Mouse (Mus musculus): ENCODE measurements at regions not wholly inside any gene's neighbourhood (a gene's known extent, or its start where the extent isn't known, plus 50 kb on each side); places are given as distances from the start of the nearest gene placed in this dataset.

- H3K27me3 ChIP-seq (ENCODE audit: control insufficient read depth in 1 of 2, insufficient read depth in 2 of 2, low read length in 2 of 2) = no peaks in the 10 kb centered on the region
- no peak for DNase-seq (ENCODE audit: low read depth, low spot score)
- TF ChIP-seq MYB (IDR thresholded peaks at IDR 0.05; ENCODE audit: low read depth, low read length) (no peak), E2F4 (IDR thresholded peaks at IDR 0.05; ENCODE audit: borderline replicate concordance, low read depth, low read length) (no peak), UBTF (IDR thresholded peaks at IDR 0.05; ENCODE audit: borderline replicate concordance, insufficient read depth, low read depth, low read length) (no peak), SIN3A (IDR thresholded peaks at IDR 0.05; ENCODE audit: low read length) (no peak), KAT2A (conservative IDR thresholded peaks at IDR 0.05; ENCODE audit: low read depth, low read length) (no peak), ZMIZ1 (IDR thresholded peaks at IDR 0.05; ENCODE audit: low read depth, low read length) (no peak), NELFE (IDR thresholded peaks at IDR 0.05; ENCODE audit: low read depth, low read length) (no peak), HCFC1 (IDR thresholded peaks at IDR 0.05; ENCODE audit: low read depth, low read length) (no peak)
- H3K36me3 ChIP-seq (ENCODE audit: control insufficient read depth in 1 of 2, insufficient read depth in 2 of 2, low read length in 2 of 2) = no peaks in the 10 kb centered on the region
- H3K9ac ChIP-seq (ENCODE audit: control insufficient read depth, low read depth, low read length, poor library complexity, severe bottlenecking) = no peak overlapping the region
- H3K4me1 ChIP-seq (ENCODE audit: control insufficient read depth in 1 of 2, insufficient read depth in 2 of 2, low read length in 2 of 2) = no peaks in the 10 kb centered on the region
- H3K4me3 ChIP-seq (ENCODE audit: control insufficient read depth in 1 of 2, insufficient read depth in 1 of 2, low read depth in 2 of 2, low read length in 2 of 2) = no peak overlapping the region
- no peaks in the 10 kb centered on the region for H3K79me2 ChIP-seq (ENCODE audit: control insufficient read depth, insufficient read depth, low read length, poor library complexity)
- no peaks in the 10 kb centered on the region for H3K9me3 ChIP-seq (replicated peaks; ENCODE audit: insufficient read depth, low read length)
- H3K27ac ChIP-seq (ENCODE audit: control insufficient read depth, low read depth, low read length) = no peak overlapping the region
Observed at GRCm38 (mm10) chr4:8399430-8399829, 160.6 kb upstream of the Car8 start.

GRCm38 (mm10) chr4:8398969-8399368 is 160.1 kb upstream of the Car8 start:
- H3K36me3 ChIP-seq (ENCODE audit: control insufficient read depth in 1 of 2, insufficient read depth in 2 of 2, low read length in 2 of 2) = no peaks in the 10 kb centered on the region
- DNase-seq (ENCODE audit: low read depth, low spot score) = no peak
- no peak overlapping the region for H3K4me3 ChIP-seq (ENCODE audit: control insufficient read depth in 1 of 2, insufficient read depth in 1 of 2, low read depth in 2 of 2, low read length in 2 of 2)
- H3K27me3 ChIP-seq (ENCODE audit: control insufficient read depth in 1 of 2, insufficient read depth in 2 of 2, low read length in 2 of 2) = no peaks in the 10 kb centered on the region
- H3K27ac ChIP-seq (ENCODE audit: control insufficient read depth, low read depth, low read length) = no peak overlapping the region
- TF ChIP-seq E2F4 (IDR thresholded peaks at IDR 0.05; ENCODE audit: borderline replicate concordance, low read depth, low read length) = no peak
- TF ChIP-seq BHLHE40 (IDR thresholded peaks at IDR 0.05; ENCODE audit: borderline replicate concordance, low read depth, low read length) = no peak
- TF ChIP-seq USF2 (IDR thresholded peaks at IDR 0.05; ENCODE audit: borderline replicate concordance in 1 of 2, insufficient read depth in 1 of 2, low read depth in 1 of 2, low read length in 2 of 2) = no peak
- TF ChIP-seq MEF2A (IDR thresholded peaks at IDR 0.05; ENCODE audit: extremely low read depth, insufficient replicate concordance, low read depth, low read length, poor library complexity, severe bottlenecking) = no peak
- H3K4me1 ChIP-seq (ENCODE audit: control insufficient read depth in 1 of 2, insufficient read depth in 2 of 2, low read length in 2 of 2) = no peaks in the 10 kb centered on the region
- no peak overlapping the region for H3K9ac ChIP-seq (ENCODE audit: control insufficient read depth, low read depth, low read length, poor library complexity, severe bottlenecking)
- H3K9me3 ChIP-seq (replicated peaks; ENCODE audit: insufficient read depth, low read length) = no peaks in the 10 kb centered on the region
- H3K79me2 ChIP-seq (ENCODE audit: control insufficient read depth, insufficient read depth, low read length, poor library complexity) = no peaks in the 10 kb centered on the region

- no peak overlapping the region for H3K27ac ChIP-seq (ENCODE audit: control insufficient read depth, low read depth, low read length)
- no peak overlapping the region for H3K9ac ChIP-seq (ENCODE audit: control insufficient read depth, low read depth, low read length, poor library complexity, severe bottlenecking)
- no peak for DNase-seq (ENCODE audit: low read depth, low spot score)
- no peaks in the 10 kb centered on the region for H3K9me3 ChIP-seq (replicated peaks; ENCODE audit: insufficient read depth, low read length)
- H3K4me3 ChIP-seq (ENCODE audit: control insufficient read depth in 1 of 2, insufficient read depth in 1 of 2, low read depth in 2 of 2, low read length in 2 of 2) = no peak overlapping the region
- no peaks in the 10 kb centered on the region for H3K4me1 ChIP-seq (ENCODE audit: control insufficient read depth in 1 of 2, insufficient read depth in 2 of 2, low read length in 2 of 2)
- no peaks in the 10 kb centered on the region for H3K27me3 ChIP-seq (ENCODE audit: control insufficient read depth in 1 of 2, insufficient read depth in 2 of 2, low read length in 2 of 2)
- no peaks in the 10 kb centered on the region for H3K36me3 ChIP-seq (ENCODE audit: control insufficient read depth in 1 of 2, insufficient read depth in 2 of 2, low read length in 2 of 2)
- H3K79me2 ChIP-seq (ENCODE audit: control insufficient read depth, insufficient read depth, low read length, poor library complexity) = no peaks in the 10 kb centered on the region
- TF ChIP-seq SIN3A (IDR thresholded peaks at IDR 0.05; ENCODE audit: low read length) = no peak
- no peak for TF ChIP-seq MEF2A (IDR thresholded peaks at IDR 0.05; ENCODE audit: extremely low read depth, insufficient replicate concordance, low read depth, low read length, poor library complexity, severe bottlenecking)
- TF ChIP-seq POLR2AphosphoS2 (IDR thresholded peaks at IDR 0.05; ENCODE audit: low read length) = no peak
- no peak for TF ChIP-seq MAFK (IDR thresholded peaks at IDR 0.05; ENCODE audit: borderline replicate concordance, low read depth, low read length)
- TF ChIP-seq ELF1 (IDR thresholded peaks at IDR 0.05; ENCODE audit: low read depth, low read length) = no peak
- no peak for TF ChIP-seq MYC (IDR thresholded peaks at IDR 0.05; ENCODE audit: low read depth, low read length)
- no peak for TF ChIP-seq ZKSCAN1 (IDR thresholded peaks at IDR 0.05; ENCODE audit: low read depth, low read length)
- TF ChIP-seq GABPA (IDR thresholded peaks at IDR 0.05; ENCODE audit: low read depth, low read length) = no peak
- TF ChIP-seq MAX (IDR thresholded peaks at IDR 0.05; ENCODE audit: low read length) = no peak
- TF ChIP-seq POLR2AphosphoS5 (IDR thresholded peaks at IDR 0.05; ENCODE audit: borderline replicate concordance, low read depth, low read length) = no peak
- no peak for TF ChIP-seq MAZ (IDR thresholded peaks at IDR 0.05; ENCODE audit: low read depth, low read length)
- TF ChIP-seq RAD21 (IDR thresholded peaks at IDR 0.05; ENCODE audit: low read depth, low read length) = no peak
- no peak for TF ChIP-seq EP300 (IDR thresholded peaks at IDR 0.05; ENCODE audit: low read depth in 1 of 2, low read length in 2 of 2)
- TF ChIP-seq TAL1 (IDR thresholded peaks at IDR 0.05; ENCODE audit: low read length) = no peak
- no peak for TF ChIP-seq ETS1 (IDR thresholded peaks at IDR 0.05; ENCODE audit: low read depth, low read length)
- TF ChIP-seq ZMIZ1 (IDR thresholded peaks at IDR 0.05; ENCODE audit: low read depth, low read length) = no peak
- TF ChIP-seq CHD1 (IDR thresholded peaks at IDR 0.05; ENCODE audit: low read depth, low read length) = no peak
- no peak for TF ChIP-seq HCFC1 (IDR thresholded peaks at IDR 0.05; ENCODE audit: low read depth, low read length)
- no peak for TF ChIP-seq NELFE (IDR thresholded peaks at IDR 0.05; ENCODE audit: low read depth, low read length)
Observed at GRCm38 (mm10) chr4:8383162-8383561, 144.3 kb upstream of the Car8 start.

Measured in MEL (cell line).